Mouse (Mus musculus) T-cell, adult 2 months (primary cell): ENCODE results near the gene Nol3.
"Not testable (repeated sequence)": the region's sequence is repeated elsewhere in the genome, so short reads cannot be mapped to it uniquely, and the experiment has no call there.

ENCODE experiments used
- DNase-seq: peaks from one replicate; pipeline ENCODE4 v3.0.0; 2022; ENCODE audit warnings: low spot score

Gene Nol3

GRCm38 (mm10) chr8:105275840-105276239, at the start of gene Nol3:
Nol3 (plus strand) TSS chr8:105276140.
- DNase-seq = no peak

- DNase-seq = no peak
These were observed 44.2 kb upstream of the Nol3 start for GRCm38 (mm10) chr8:105231503-105232320.

GRCm38 (mm10) chr8:105232321-105232693, 43.6 kb upstream of the Nol3 start:
- not testable (repeated sequence) for DNase-seq

- DNase-seq = no peak
These were observed 42.6 kb upstream of the Nol3 start for GRCm38 (mm10) chr8:105233126-105233935.

- no peak for DNase-seq
These were observed 40.7 kb upstream of the Nol3 start for GRCm38 (mm10) chr8:105235206-105235605.

GRCm38 (mm10) chr8:105237442-105238142, 38.3 kb upstream of the Nol3 start:
- no peak for DNase-seq

GRCm38 (mm10) chr8:105241016-105241415, 34.9 kb upstream of the Nol3 start:
- no peak for DNase-seq

- no peak for DNase-seq
These were observed 24.0 kb upstream of the Nol3 start for GRCm38 (mm10) chr8:105251954-105252353.

- DNase-seq = no peak
These were observed 23.0 kb upstream of the Nol3 start for GRCm38 (mm10) chr8:105252680-105253537.

GRCm38 (mm10) chr8:105253766-105254151, 22.2 kb upstream of the Nol3 start:
- DNase-seq = no peak

- DNase-seq = peak; percentile 85
These were observed 21.6 kb upstream of the Nol3 start for GRCm38 (mm10) chr8:105254152-105254965.

- peak; percentile 61 for DNase-seq
These were observed 21.0 kb upstream of the Nol3 start, which contains the start of gene B3gnt9 for GRCm38 (mm10) chr8:105254966-105255350. B3gnt9 (minus strand) TSS chr8:105255153.

GRCm38 (mm10) chr8:105257318-105258114, 18.4 kb upstream of the Nol3 start:
- no peak for DNase-seq

GRCm38 (mm10) chr8:105258911-105259720, 16.8 kb upstream of the Nol3 start:
- no peak for DNase-seq

GRCm38 (mm10) chr8:105259721-105260320, 16.1 kb upstream of the Nol3 start:
- DNase-seq = peak; percentile 57

- no peak for DNase-seq
These were observed 15.4 kb upstream of the Nol3 start for GRCm38 (mm10) chr8:105260371-105261099.

GRCm38 (mm10) chr8:105261326-105261980, 14.5 kb upstream of the Nol3 start:
- DNase-seq = no peak
